Mouse (Mus musculus) limb, embryonic 11.5 days (tissue): Measurements from ENCODE around the gene Prr3. TPM values are rescaled to one million over a fixed set of nuclear protein-coding genes. Genes with fewer than 3 reads are reported as not detected.
A peak's percentile ranks its signal among the peaks of the same experiment; 100 is the strongest.

ENCODE experiments used
- ATAC-seq: fragments of 200-750 bp; cut with Nextera tagmentation; 2 replicates; pipeline ENCODE4 v1.8.0; 2017; ENCODE audit warnings: low read depth; ENCODE audit not compliant: insufficient number of reproducible peaks, low FRiP score, low TSS enrichment
- DNase-seq: peaks from one replicate; pipeline ENCODE4 v3.0.0-alpha.2; 2015; ENCODE audit warnings: low spot score
- H3K27ac ChIP-seq: fragments of 300-500 bp; sonication (generic); replicated peaks from 2 replicates; pipeline ENCODE4 v1.5.1; 2014; ENCODE audit warnings: low read depth, mild to moderate bottlenecking, low read length
- H3K27me3 ChIP-seq: fragments of 300-500 bp; sonication (generic); 2 replicates; pipeline ENCODE4 v1.6.1; 2014; ENCODE audit warnings: mild to moderate bottlenecking, low read length, mixed read lengths; ENCODE audit not compliant: control insufficient read depth, insufficient read depth
- H3K36me3 ChIP-seq: fragments of 300-500 bp; sonication (generic); 2 replicates; pipeline ENCODE4 v1.6.1; 2014; ENCODE audit warnings: mild to moderate bottlenecking, low read length, moderate library complexity, mixed read lengths; ENCODE audit not compliant: control insufficient read depth, insufficient read depth
- H3K4me1 ChIP-seq: fragments of 300-500 bp; sonication (generic); 2 replicates; pipeline ENCODE4 v1.6.1; 2014; ENCODE audit warnings: low read length, mixed read lengths; ENCODE audit not compliant: control insufficient read depth, insufficient read depth
- H3K4me2 ChIP-seq: fragments of 300-500 bp; sonication (generic); 2 replicates; pipeline ENCODE4 v1.6.1; 2014; ENCODE audit warnings: low read depth, mild to moderate bottlenecking, moderate library complexity; ENCODE audit not compliant: severe bottlenecking
- H3K4me3 ChIP-seq: fragments of 300-500 bp; sonication (generic); 2 replicates; pipeline ENCODE4 v1.5.1; 2014; ENCODE audit warnings: low read depth, low read length
- H3K9ac ChIP-seq: fragments of 300-500 bp; sonication (generic); 2 replicates; pipeline ENCODE4 v1.6.1; 2014; ENCODE audit warnings: mild to moderate bottlenecking, low read length
- H3K9me3 ChIP-seq: fragments of 300-500 bp; sonication (generic); 2 replicates; pipeline ENCODE4 v1.6.1; 2016; ENCODE audit warnings: low read length; ENCODE audit not compliant: control insufficient read depth
- WGBS: fragments of 180-500 bp; shearing (Covaris S2); extraction: QIAGEN DNeasy Blood & Tissue Kit; methylation state at CpG from one replicate; pipeline ENCODE4 v1.1.7; 2014; 5-methylcytosine and 5-hydroxymethylcytosine counted together
- polyA plus RNA-seq: library from polyadenylated mRNA; unstranded; fragments of >200 nt; fragmentation: Nextera tagmentation; extraction: Ambion mirVana; gene quantifications from 2 replicates; pipeline ENCODE4 v1.2.1, GENCODE M21; 2014

Gene Prr3
- 41.7 and 42.3 TPM in 2 replicates for polyA plus RNA-seq

DNA sequence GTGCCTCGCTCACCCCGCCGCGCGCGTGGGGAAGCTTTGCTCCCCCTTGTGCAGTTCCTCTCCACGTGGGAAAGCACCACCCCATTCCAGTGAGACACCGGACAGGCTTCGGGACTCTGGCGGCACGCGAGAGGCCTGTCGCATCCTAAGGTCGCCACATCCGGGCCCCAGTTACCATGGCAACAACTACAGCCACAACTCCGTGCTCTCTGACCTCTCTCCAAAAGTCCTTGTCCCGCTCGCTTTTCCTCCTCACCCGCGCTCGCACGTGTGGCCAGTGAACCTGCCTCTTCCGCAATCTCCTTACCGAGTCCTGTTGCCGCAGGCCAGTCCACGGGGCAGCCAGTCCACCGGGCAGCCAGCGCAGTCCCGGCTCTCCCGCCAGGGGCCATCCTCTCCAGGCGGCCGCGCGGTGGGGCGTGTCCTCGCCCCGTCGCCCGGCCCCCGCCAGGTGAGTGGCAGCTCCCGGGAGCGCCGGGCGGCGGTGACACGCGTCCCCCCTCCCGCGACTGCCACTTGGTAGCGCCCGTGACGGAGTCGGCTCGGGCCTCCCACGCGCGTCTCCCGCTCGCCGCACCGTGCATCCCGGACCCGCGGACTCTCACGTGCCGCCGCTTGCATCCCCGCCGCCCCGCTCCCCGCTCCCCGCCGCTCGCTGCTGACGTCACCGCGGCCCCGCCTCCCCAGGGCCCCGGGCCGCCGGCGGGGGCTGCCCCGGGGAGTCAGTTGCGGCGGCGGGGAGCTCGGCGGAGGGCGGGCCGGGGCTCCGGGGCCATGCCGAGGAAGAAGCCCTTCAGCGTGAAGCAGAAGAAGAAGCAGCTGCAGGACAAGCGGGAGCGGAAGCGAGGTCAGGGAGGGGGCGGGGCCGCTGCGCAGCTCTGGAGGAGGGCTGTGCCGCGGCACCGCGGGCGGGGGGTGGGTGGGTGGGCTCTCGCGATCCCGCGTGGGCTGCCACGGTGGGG, at the start of gene Prr3, which contains the start of gene Gnl1:
TSS of gene Prr3 (minus strand) at position 836 of the 962 bp plus-strand sequence.
TSS of gene Gnl1 (plus strand) at position 451 of the 962 bp plus-strand sequence.
- H3K4me2 ChIP-seq, result peak within 1 kb of the TSS; percentile 90
- peak; percentile 96 for DNase-seq
- peaks cover 15% of the 10 kb centered on the region; the same call in 1 of the 2 replicates for H3K36me3 ChIP-seq
- no peaks in the 10 kb centered on the region for H3K27me3 ChIP-seq
- peak within 1 kb of the TSS; percentile 82 for H3K4me3 ChIP-seq
- no peaks in the 10 kb centered on the region for H3K9me3 ChIP-seq
- peaks cover 10% of the 10 kb centered on the region for H3K4me1 ChIP-seq
- peak; percentile 81 for ATAC-seq
- H3K9ac ChIP-seq, result peak within 1 kb of the TSS; percentile 77
- peak within 1 kb of the TSS; percentile 90 for H3K27ac ChIP-seq
- WGBS, result under 1% methylated on average over 83 of the region's 109 CpGs

DNA sequence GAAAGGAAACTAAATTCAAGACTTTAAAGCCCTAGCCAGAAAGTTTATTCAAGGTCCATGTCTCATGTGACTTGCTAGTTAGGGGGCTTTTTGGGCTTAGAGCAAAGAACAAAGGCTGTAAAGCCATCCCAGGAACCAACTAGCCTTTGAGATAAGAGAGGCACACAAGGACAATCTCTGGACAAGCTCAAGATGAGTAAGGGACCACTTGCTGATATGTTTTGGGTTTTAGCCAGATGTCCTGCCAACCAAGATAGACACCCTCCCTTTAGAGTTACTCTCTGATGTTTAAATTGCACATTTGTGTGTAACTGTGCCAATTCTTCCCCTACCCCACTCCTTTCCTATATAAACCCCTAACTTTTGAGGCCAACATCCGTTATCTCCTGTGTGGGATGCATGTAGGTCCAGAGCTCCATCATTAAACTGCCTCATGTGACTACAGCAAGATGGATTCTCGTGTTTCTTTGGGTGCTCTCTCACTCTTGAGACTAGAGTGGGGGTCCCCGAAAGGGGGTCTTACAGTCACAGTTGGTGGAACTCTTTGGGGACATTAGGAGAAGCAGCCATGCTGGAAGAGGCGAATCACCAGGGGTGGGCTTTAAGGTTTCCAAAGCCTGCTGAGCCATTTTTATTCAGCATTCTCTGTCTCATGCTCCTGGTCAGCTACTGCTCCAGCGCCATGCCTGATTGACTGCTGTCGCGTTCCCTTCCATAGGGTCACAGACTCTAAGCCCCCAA, 49.0 kb upstream of the Prr3 start:
- Histone ChIP-seq H3K27ac (no peak overlapping the region), H3K4me1 (no peaks in the 10 kb centered on the region), H3K27me3 (peaks cover 4% of the 10 kb centered on the region; the same call in 1 of the 2 replicates), H3K36me3 (no peaks in the 10 kb centered on the region), H3K4me3 (no peak overlapping the region), H3K4me2 (no peak overlapping the region), H3K9me3 (no peaks in the 10 kb centered on the region), H3K9ac (no peak overlapping the region)
- WGBS, result 88% methylated on average over 7 of the region's 7 CpGs
- DNase-seq, result no peak
- no peak for ATAC-seq

DNA sequence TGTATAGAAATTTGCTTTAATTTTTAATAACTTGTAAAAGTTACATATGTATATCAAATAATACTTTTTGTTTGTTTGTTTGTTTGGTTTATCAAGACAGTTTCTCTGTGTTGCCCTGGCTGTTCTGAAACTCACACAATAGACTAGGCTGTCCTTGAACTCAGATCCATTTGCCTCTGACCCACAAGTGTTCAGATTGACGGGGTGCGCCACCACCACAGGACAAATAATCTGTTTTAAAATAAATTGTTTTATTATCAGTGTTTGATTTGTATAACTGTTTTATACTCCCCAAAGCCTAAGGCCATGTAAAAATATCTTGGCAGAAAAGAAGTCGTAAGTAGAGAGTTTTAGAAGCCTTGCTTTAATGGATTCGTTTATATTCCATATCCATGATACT, 47.6 kb upstream of the Prr3 start:
- Histone ChIP-seq H3K4me3 (no peak overlapping the region), H3K27ac (no peak overlapping the region), H3K4me2 (no peak overlapping the region), H3K4me1 (no peaks in the 10 kb centered on the region), H3K36me3 (no peaks in the 10 kb centered on the region), H3K27me3 (peaks cover 4% of the 10 kb centered on the region; the same call in 1 of the 2 replicates), H3K9ac (no peak overlapping the region), H3K9me3 (no peaks in the 10 kb centered on the region)
- DNase-seq (no peak), ATAC-seq (no peak)
- 91% methylated on average over 4 of the region's 4 CpGs for WGBS

DNA sequence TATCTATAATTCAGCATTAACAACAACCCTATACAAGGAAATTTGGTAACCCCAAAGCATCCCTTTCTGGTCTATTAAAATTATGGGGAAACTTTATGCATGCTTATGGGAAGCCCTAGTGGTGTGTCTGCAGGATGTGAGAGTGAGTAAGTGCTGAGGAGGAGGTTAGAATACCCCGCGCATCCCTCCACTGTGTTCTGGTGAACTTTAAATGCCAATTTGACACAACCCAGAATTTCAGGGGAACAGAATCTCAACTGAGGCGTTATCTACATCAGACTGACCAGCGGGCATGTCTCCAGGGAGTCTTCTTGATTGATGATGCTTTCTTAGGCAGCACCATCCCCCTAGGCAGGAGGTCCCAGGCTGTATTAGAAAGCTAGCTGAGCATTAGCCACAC, 45.9 kb upstream of the Prr3 start:
- Histone ChIP-seq H3K9me3 (no peaks in the 10 kb centered on the region), H3K4me2 (no peak overlapping the region), H3K27me3 (no peaks in the 10 kb centered on the region), H3K9ac (no peak overlapping the region), H3K27ac (no peak overlapping the region), H3K4me1 (no peaks in the 10 kb centered on the region), H3K4me3 (no peak overlapping the region), H3K36me3 (no peaks in the 10 kb centered on the region)
- 70% methylated on average over 4 of the region's 4 CpGs for WGBS
- no peak for ATAC-seq
- DNase-seq, result no peak

DNA sequence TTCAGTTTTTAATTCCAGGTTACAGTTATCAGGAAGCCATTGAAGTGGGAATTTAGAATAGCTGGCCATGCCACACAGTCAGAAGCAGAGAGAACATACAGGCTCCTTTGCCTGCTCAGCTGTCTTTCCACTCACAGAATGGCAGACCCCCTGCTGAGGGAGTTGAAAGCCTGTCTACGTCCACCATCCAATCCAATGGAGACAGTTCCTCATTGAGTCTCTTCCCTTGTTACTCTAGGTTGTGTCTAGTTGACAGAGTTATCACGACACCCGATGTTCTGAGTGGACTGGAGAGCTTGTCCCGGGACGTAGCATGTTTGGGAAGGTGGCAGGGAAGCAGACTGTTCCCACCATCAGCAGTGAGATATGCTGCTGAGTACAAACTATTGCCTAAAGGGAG, 45.2 kb upstream of the Prr3 start:
- Histone ChIP-seq H3K27me3 (no peaks in the 10 kb centered on the region), H3K9me3 (no peaks in the 10 kb centered on the region), H3K36me3 (no peaks in the 10 kb centered on the region), H3K4me2 (no peak overlapping the region), H3K27ac (no peak overlapping the region), H3K9ac (no peak overlapping the region), H3K4me1 (no peaks in the 10 kb centered on the region), H3K4me3 (no peak overlapping the region)
- ATAC-seq (no peak), DNase-seq (no peak)
- 72% methylated on average over 5 of the region's 5 CpGs for WGBS

DNA sequence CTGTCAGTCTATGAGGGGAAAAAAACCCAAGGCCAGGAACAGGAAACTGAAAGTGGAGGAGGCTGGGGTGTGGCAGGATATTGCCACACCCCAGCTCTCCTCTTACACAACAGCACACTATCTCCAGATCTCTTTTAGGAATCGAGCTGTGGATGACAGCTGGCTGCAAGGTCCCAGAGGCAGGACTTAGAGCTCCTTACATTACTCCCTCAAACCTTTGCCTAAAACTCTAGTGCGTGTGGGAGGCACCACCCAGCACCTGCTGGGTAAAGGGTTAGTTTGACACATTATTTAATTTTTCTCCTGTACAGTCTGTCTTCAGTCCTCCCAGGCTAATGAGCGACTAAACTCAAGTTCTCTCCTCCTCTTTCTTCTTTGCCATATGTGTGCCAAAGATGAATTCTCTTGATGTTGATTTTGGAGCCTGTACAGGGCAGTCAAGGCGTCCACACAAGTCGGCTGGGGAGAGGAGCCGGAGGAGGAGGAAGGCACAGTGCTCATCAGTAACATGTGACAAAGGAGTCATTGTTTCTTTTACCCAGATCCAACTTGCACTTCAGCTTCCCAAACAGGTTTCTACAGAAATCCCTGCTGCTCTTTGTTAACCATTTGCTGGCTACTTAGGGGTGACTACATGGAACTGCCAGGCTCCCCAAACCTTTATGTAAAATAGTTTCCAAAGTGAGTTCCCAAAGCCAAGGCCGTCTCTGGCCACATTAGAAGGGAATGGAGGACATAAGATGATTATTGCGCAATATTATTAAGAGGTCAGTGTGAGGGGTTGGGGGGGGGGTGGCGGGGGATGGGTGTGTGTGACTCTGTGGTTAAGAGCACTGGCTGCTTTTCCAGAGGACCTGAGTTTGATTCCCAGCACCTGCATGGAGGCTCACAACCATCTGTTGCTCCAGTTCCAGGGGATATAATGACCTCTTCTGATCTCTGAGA, 43.9 kb upstream of the Prr3 start:
- Histone ChIP-seq H3K27ac (no peak overlapping the region), H3K27me3 (no peaks in the 10 kb centered on the region), H3K36me3 (no peaks in the 10 kb centered on the region), H3K4me3 (no peak overlapping the region), H3K4me1 (no peaks in the 10 kb centered on the region), H3K4me2 (no peak overlapping the region), H3K9ac (no peak overlapping the region), H3K9me3 (no peaks in the 10 kb centered on the region)
- DNase-seq (no peak), ATAC-seq (no peak)
- 75% methylated on average over 9 of the region's 9 CpGs for WGBS

DNA sequence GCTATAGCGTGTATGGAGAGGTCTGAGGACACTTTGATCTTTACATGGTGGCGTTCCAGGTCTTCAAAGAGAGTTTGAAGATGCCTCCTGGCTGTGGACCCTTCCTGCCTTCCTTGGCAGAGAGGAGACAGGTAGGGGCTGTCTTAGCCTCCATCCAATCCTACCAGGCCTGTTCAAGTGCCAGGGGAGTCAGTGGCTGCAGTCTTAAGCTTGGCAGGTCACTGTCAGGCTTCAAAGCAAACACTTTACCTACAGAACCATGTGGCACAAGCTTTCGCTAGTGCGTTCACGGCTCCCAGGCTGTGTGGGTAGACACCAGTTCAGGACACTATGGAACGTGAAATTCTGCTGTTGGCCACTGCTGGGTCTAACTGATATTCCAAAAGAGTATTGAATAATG, 42.9 kb upstream of the Prr3 start:
- ATAC-seq, result no peak

More for the DNA sequence above, 42.9 kb upstream of the Prr3 start:
- Histone ChIP-seq H3K9me3 (no peaks in the 10 kb centered on the region), H3K9ac (no peak overlapping the region), H3K4me2 (no peak overlapping the region), H3K36me3 (no peaks in the 10 kb centered on the region), H3K4me1 (no peaks in the 10 kb centered on the region), H3K27me3 (no peaks in the 10 kb centered on the region), H3K27ac (no peak overlapping the region), H3K4me3 (no peak overlapping the region)
- DNase-seq, result no peak
- WGBS, result 87% methylated on average over 6 of the region's 6 CpGs
